Mouse (Mus musculus): ENCODE data around the gene Ap1m2.

- TF ChIP-seq CTCF (conservative IDR thresholded peaks at IDR 0.05; ENCODE audit: low read length) (no peak), NANOG (IDR thresholded peaks at IDR 0.05; ENCODE audit: borderline replicate concordance, low read length) (no peak)
Observed at GRCm38 (mm10) chr9:21275727-21276126, 36.4 kb downstream of the Ap1m2 start.

Data from E14TG2a.4 (cell line).